Mouse (Mus musculus): ENCODE data around the gene Adra1d.

DNA sequence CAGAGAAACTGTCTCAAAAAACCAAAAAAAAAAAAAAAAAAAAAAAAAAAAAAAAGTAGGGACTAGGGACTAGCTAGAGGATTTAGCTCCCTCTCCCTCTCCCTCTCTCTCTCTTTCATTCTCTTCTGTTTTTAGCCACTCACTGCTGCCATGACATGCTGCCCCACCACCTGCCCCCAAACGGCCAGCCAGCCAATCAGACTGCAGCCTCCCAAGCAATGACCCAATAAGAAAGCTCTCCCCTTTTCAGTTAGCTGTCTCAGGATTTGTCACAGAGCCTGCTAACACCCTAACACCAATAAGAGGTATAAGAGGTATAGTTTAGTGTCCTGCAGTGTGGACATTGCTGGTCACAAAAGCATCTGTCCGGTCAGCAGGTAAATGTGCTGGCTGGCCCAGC is 11.6 kb downstream of the Adra1d start:
- TF ChIP-seq TAL1 (IDR thresholded peaks at IDR 0.05; ENCODE audit: low read length) (no peak), GATA1 (IDR thresholded peaks at IDR 0.05; ENCODE audit: low read length) (no peak)

All from erythroblast, embryonic 14.5 days (primary cell).